Mouse (Mus musculus) spleen, adult 2 months (tissue): Measurements from ENCODE around the gene Canx.

ENCODE experiments used
- CTCF ChIP-seq: fragments of 200-500 bp; IDR thresholded peaks from 2 replicates; pipeline ENCODE4 v1.5.1; 2011; ENCODE audit warnings: mild to moderate bottlenecking, inconsistent platforms; ENCODE audit not compliant: insufficient read depth, insufficient read length, insufficient replicate concordance; ENCODE audit errors: extremely low read depth
- POLR2A ChIP-seq: fragments of 200-500 bp; IDR thresholded peaks from 2 replicates; pipeline ENCODE4 v1.6.1; 2011; ENCODE audit warnings: low read depth, low read length, inconsistent platforms

DNA sequence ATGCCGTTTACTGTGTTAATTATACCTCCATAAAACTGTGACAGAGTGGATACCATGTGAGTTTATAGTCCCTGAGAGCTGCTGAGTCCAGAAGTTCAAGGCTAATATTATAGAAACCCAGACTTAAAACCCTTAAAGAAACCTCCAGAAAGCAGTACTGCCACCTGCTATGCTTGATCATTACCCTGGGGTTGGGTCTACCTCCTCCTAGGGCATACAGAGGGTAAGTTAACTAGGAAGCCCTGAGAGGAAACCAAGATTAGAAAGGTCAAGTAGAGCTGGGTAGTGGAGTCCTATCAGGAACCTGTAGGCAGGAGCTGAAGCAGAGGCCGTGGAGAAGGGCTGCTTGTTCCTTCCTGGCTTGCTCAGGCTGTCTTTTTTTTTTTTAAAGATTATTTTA is 26.7 kb upstream of the Canx start:
- no peak for TF ChIP-seq POLR2A
- TF ChIP-seq CTCF: no peak
